Mouse (Mus musculus): Measurements from ENCODE around the gene BC053393.
"Not testable (repeated sequence)": the region's sequence is repeated elsewhere in the genome, so short reads cannot be mapped to it uniquely, and the experiment has no call there.

The BC053393 gene

GRCm38 (mm10) chr11:46571327-46571726 is at the start of gene BC053393:
TSS of gene BC053393 (plus strand) at chr11:46571536.
- DNase-seq, result no peak

- DNase-seq, result peak in 1 of 2 experiments; percentile 2
Measured at GRCm38 (mm10) chr11:46522719-46523118, 48.6 kb upstream of the BC053393 start.

GRCm38 (mm10) chr11:46523912-46524311 is 47.4 kb upstream of the BC053393 start, which contains the start of gene Gm12169:
TSS of gene Gm12169 (plus strand) at chr11:46524212.
- DNase-seq, result no peak

DNA sequence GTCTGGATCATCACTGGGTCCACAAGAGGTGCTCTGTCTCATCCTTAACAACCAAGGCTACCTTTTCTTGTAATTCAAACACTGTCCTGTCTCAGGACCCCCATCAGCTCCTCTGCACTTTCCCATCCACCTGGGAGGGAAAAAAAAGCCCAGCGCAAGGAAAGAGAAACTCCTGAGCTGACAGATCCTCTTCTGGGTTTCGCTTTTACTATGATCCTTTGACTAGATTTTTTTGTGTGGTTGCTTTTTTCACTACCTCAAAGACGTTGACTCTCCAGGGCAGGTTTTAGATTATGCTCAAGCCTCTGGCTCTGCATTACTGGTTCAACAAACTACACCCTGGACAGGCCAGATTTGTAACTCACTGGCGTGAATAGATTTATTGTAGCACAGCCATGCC is 41.2 kb upstream of the BC053393 start:
- no peak for DNase-seq

DNA sequence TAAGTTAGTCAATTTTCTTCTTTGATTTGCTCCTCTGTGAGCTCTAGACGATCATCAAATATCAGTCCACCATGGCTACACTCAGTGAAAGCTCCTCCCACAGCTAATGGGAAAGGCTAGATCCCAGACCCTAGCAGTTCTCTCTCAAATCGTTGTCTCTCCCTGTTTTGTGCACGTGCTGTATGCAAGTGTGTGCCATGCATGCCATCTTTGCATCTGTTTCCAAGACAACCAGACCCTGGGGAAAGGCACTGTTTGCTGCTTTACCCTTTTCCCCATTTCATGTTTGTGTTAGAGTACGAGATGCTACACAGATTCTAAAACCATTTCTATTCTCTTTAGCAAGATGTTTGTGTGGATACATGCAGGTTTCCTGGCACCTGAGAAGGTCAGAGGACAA is 34.4 kb upstream of the BC053393 start:
- no peak for DNase-seq

- no peak for DNase-seq
Measured at GRCm38 (mm10) chr11:46543530-46543929, 27.8 kb upstream of the BC053393 start.

DNA sequence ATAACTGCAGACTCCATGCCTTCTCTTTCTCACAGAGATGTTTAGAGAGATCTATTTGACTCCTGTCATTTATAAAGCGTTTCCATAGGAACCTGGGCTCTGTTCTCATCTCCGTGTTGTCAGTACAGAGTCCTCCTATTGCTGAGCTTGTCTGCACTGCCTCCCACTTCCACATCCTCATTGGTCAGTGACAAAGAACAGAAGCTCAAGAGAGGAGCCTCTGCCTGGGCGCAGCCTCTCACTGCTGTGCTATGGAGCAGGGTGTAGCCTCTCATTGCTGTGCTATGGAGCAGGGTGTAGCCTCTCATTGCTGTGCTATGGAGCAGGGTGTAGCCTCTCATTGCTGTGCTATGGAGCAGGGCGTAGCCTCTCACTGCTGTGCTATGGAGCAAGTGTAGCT is 21.6 kb upstream of the BC053393 start:
- no peak for DNase-seq

GRCm38 (mm10) chr11:46552741-46553140 is 18.6 kb upstream of the BC053393 start:
- no peak for DNase-seq

GRCm38 (mm10) chr11:46561096-46561495 is 10.2 kb upstream of the BC053393 start:
- DNase-seq, result no peak

- DNase-seq, result no peak
Measured at GRCm38 (mm10) chr11:46564671-46565070, 6.7 kb upstream of the BC053393 start.

- no peak for DNase-seq
Measured at GRCm38 (mm10) chr11:46565967-46566366, 5.4 kb upstream of the BC053393 start.

- DNase-seq, result no peak
Measured at GRCm38 (mm10) chr11:46569107-46569506, 2.2 kb upstream of the BC053393 start.

- DNase-seq, result no peak
Measured at GRCm38 (mm10) chr11:46578771-46579281, 7.5 kb downstream of the BC053393 start.

DNA sequence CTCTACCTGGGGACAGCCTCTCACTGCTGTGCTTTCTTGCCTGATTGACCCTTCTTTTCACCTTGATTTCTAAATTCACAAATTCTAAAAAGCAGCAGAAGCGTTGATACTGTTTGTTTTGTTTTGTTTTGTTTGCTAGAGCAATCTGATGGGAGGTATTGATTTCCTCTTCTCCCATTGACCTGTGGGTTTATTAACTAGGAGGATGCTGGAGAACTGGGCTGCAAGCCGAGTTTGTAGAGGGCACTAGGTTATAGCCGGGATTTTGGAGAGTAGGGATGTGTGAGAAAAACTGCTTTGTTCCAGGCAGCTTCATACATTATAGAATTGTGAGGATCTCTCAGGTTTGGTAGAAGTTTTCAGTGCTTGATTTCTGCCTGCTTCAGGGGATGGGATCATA is 9.1 kb downstream of the BC053393 start:
- DNase-seq, result no peak

GRCm38 (mm10) chr11:46582741-46583140 is 11.4 kb downstream of the BC053393 start:
- DNase-seq, result no peak

DNA sequence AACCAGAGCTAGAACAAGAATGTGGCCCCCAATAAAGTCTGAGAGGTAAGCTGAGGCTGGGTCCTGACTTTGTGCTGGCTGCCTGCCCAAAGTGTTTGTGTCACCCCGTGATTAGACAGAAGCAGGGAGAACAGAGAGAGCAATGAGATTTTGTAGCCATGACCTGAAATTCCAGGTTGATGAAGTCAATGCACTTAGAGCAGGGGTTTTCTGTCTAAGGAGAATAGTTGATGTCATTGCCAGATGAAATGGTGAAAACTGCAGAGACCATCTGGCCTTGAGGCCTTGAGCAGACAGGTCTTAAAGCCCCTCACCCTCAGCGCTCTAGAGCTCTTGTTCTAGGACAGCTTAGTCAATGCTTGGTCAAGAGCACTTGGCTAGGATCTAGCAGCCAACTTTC is 21.1 kb downstream of the BC053393 start:
- DNase-seq, result no peak

- no peak for DNase-seq
Measured at GRCm38 (mm10) chr11:46619929-46620328, 48.6 kb downstream of the BC053393 start.

DNA sequence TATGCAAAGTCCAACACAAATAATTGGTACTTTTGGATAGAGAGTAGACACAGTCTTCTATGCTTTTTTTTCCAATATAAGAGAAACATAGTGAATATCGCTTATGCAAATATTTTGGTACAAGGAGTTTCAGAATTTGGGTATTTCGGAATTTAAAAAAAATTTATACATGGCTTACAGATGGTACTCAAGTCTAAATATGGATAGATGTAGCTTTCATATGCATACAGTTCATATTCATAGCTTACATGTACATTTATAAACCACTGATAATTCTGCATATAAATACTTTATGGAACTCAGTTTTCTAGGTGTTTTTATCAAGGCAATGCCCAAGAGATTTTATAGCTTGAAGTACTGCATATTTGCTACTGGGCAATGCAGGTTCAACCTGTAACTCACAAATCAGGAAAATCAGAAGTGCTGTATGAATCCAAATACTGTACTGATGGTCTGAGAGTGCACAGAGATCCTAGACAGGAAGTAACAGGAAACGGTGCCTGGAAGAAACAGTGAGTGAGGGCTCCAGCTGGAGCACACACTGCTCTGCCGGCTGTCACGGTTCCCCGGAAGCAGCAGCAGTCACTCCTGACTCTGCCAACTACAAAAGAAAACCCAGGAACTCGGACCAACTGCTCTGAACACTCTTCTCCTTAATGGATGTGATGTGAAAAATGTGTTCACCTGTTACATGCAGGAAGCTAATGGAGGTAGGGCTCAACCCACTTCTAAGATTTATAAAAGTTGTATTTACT is 49.3 kb downstream of the BC053393 start:
- DNase-seq, result no peak

DNA sequence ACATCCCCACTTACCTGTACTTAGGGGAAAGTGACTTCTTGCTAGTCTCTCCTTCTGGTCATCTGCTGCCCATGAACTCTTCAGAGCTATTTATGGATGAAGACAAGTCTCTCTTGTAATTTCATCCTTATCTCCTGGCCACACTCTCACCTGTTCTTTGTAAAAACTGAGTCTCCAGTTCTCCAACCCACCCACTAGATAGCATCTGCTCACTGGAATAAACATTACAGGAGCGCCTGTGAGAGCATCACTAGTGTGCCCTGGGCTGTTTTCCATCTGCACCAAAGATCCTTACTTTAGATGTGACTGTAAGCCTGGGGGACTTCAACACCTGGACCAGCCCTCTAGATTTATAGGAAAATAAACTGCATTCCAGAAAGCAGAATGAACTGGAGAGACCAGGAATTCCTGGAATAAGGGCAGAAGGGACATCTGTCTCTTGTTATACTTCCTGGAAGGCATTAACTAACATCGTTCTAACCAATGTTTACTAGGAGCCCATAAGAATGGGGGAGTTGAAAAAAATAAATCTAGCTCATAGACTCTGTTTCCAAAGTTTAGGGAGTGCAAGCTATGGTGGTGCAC is 58.0 kb downstream of the BC053393 start, which contains the start of gene Dppa1:
Dppa1 (minus strand) TSS at position 51 of the 585 bp plus-strand sequence.
- DNase-seq, result no peak

GRCm38 (mm10) chr11:46631635-46632034 is 60.3 kb downstream of the BC053393 start:
- DNase-seq, result peak; percentile 57 to 63

DNA sequence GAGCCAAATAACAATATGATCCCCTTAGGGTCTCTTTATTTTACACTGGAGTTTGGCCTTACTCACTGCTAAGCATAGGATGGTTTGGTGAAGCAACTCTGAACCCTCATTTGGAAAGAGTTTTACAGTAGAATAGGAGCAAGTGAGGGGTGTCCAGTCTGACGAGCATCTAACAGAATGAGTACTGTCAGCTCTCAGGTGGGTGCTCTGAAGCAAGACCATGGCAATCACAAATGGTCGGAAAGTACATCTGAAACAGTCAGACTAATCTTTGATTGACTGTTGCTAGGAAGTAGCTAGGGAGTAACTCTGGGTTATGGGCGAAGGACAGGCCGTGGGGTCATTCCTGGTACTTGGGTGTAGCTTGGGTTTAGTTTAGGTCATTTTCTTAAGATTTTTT is 64.2 kb downstream of the BC053393 start:
- DNase-seq, result not testable (repeated sequence)

DNA sequence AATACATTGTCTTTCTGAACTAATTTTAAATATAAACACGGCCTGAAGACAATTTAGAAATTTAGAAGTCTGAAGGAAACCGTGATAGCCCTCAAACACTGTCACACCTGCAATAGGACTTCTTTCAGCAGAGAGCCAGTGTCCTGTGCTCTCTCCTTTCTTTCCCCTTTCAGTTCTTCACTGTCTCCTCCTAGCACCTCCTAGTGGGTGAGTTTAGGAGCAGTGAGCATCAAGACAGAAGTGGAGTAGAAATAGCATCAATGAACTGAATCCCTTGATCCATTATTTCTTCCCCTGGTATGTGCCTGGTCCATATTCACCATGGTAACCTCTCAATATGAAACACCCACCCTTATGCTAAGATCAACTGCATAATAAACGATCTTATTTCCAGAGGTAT is 65.2 kb downstream of the BC053393 start:
- DNase-seq, result no peak
